Mouse (Mus musculus) forelimb bud, embryonic 11.5 days (tissue): ENCODE data around the gene Snu13.

Experiments used
- DNase-seq: peaks from one replicate; pipeline ENCODE4 v3.0.0-alpha.2; 2012; ENCODE audit warnings: low read depth, low spot score

The Snu13 gene

GRCm38 (mm10) chr15:82047080-82047883, at the start of gene Snu13:
Gene Snu13 (minus strand): TSS chr15:82047598.
- DNase-seq, result peak; percentile 84

GRCm38 (mm10) chr15:82091061-82091460, 43.7 kb upstream of the Snu13 start:
- DNase-seq, result no peak

- peak; percentile 25 for DNase-seq
These were observed 39.9 kb upstream of the Snu13 start for GRCm38 (mm10) chr15:82087266-82087665.

- DNase-seq, result no peak
These were observed 38.7 kb upstream of the Snu13 start for GRCm38 (mm10) chr15:82086131-82086530.

GRCm38 (mm10) chr15:82085606-82086005, 38.2 kb upstream of the Snu13 start:
- no peak for DNase-seq

- DNase-seq, result no peak
These were observed 33.8 kb upstream of the Snu13 start for GRCm38 (mm10) chr15:82081161-82081560.

- no peak for DNase-seq
These were observed 32.5 kb upstream of the Snu13 start for GRCm38 (mm10) chr15:82079883-82080282.

- DNase-seq, result no peak
These were observed 26.1 kb upstream of the Snu13 start for GRCm38 (mm10) chr15:82073490-82073889.

- no peak for DNase-seq
These were observed 24.5 kb upstream of the Snu13 start for GRCm38 (mm10) chr15:82071816-82072469.

- peak; percentile 32 for DNase-seq
These were observed 22.5 kb upstream of the Snu13 start, which contains the start of gene Mei1 for GRCm38 (mm10) chr15:82069898-82070297. Gene Mei1 (plus strand): TSS chr15:82069996.

GRCm38 (mm10) chr15:82065511-82065910, 18.1 kb upstream of the Snu13 start:
- DNase-seq, result peak; percentile 89

- DNase-seq, result peak; percentile 31
These were observed 16.5 kb upstream of the Snu13 start for GRCm38 (mm10) chr15:82063909-82064308.

GRCm38 (mm10) chr15:82058719-82059201, 11.4 kb upstream of the Snu13 start, which contains the start of gene 4930407I10Rik:
Gene 4930407I10Rik (plus strand): TSS chr15:82059151.
- no peak for DNase-seq

- no peak for DNase-seq
These were observed 5.1 kb upstream of the Snu13 start for GRCm38 (mm10) chr15:82052544-82052943.

GRCm38 (mm10) chr15:82046246-82046891, 1.0 kb downstream of the Snu13 start:
- no peak for DNase-seq

GRCm38 (mm10) chr15:82044166-82044784, 3.1 kb downstream of the Snu13 start:
- DNase-seq, result no peak

GRCm38 (mm10) chr15:82040650-82041049, 6.7 kb downstream of the Snu13 start:
- DNase-seq, result peak; percentile 59

GRCm38 (mm10) chr15:82035904-82036689, 11.3 kb downstream of the Snu13 start:
- no peak for DNase-seq

GRCm38 (mm10) chr15:82033762-82034161, 13.6 kb downstream of the Snu13 start, which contains the start of gene Desi1:
Gene Desi1 (minus strand): TSS chr15:82033862.
- DNase-seq, result no peak

GRCm38 (mm10) chr15:82032386-82032785, 15.0 kb downstream of the Snu13 start:
- no peak for DNase-seq

GRCm38 (mm10) chr15:82027726-82028125, 19.7 kb downstream of the Snu13 start:
- no peak for DNase-seq
